Mouse (Mus musculus): ENCODE results near the gene Elmo1. TPM values are rescaled to one million over a fixed set of nuclear protein-coding genes. Genes with fewer than 3 reads are reported as not detected.
A peak's percentile ranks its signal among the peaks of the same experiment; 100 is the strongest.

Elmo1 gene
- polyA plus RNA-seq, 1 experiment from 2014 or later, result 38.3 TPM

- 62% methylated on average over 12 of the region's 12 CpGs for WGBS
- Histone ChIP-seq H3K36me3 (replicated peaks) (no peaks in the 10 kb centered on the region), H3K9ac (no peak overlapping the region), H3K27ac (peak overlapping the region; percentile 57), H3K4me1 (peaks cover 10% of the 10 kb centered on the region), H3K4me3 (no peak overlapping the region), H3K9me3 (no peaks in the 10 kb centered on the region), H3K27me3 (replicated peaks) (no peaks in the 10 kb centered on the region), H3K4me2 (no peak overlapping the region)
- peak; percentile 80 for ATAC-seq (replicated peaks)
Observed at GRCm38 (mm10) chr13:20538216-20539070, 448.0 kb downstream of the Elmo1 start.

DNA sequence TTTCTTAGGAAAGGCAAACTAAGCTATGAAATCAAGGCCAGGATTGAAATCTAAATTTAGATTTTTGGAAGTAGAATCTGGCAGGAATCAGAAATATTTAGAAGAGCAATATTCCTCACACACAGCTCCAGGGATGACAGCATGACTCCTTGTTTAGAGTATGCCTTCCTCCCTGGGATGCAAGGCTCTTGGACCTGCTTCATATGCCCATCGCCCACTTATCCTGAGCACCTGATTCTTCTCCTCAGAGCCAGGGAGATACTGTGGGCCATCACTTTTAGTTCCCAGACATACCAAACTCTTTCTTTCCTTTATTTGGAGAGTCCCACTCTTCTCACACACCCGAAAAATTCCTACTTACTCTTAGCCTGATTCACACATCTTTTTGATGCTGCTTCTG is 449.2 kb downstream of the Elmo1 start:
- Histone ChIP-seq H3K4me3 (no peak overlapping the region), H3K9ac (no peak overlapping the region), H3K4me2 (no peak overlapping the region), H3K27me3 (replicated peaks) (no peaks in the 10 kb centered on the region), H3K9me3 (no peaks in the 10 kb centered on the region), H3K27ac (no peak overlapping the region), H3K4me1 (peaks cover 10% of the 10 kb centered on the region), H3K36me3 (replicated peaks) (no peaks in the 10 kb centered on the region)
- WGBS, result 96% methylated on average over 2 of the region's 2 CpGs
- ATAC-seq (replicated peaks), result no peak

DNA sequence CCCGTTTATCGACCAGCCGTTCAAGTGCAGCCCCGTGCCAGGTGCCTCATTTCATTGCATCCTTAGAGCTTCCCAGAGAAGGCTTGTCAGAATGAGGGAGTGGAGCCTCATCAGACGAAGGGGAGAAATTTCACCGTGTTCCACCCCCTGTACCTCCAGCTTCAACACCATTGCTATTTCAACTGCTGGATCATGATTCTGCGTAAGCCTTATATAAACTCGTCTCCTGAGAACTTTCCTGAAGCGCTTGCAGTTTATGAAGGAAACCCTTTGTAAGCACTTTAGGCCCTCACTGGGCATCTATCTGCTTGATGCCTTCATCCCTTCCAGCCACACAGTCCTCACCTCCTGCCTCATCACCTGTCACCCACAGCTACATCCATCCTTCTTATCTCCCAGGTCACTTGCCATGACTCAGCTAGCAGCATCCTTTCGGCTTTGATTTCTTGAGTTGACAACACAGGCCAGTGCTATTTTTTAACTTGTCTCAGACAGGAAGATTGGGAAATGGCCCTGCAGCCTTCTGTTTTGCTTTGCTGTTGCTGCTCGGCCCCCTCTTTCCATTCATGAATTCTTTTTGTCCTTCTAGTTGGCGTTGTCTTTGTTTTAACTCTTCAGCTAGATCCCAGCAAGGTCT is 456.3 kb downstream of the Elmo1 start:
- Histone ChIP-seq H3K27me3 (replicated peaks) (no peaks in the 10 kb centered on the region), H3K9ac (no peak overlapping the region), H3K36me3 (replicated peaks) (no peaks in the 10 kb centered on the region), H3K4me2 (no peak overlapping the region), H3K4me1 (no peaks in the 10 kb centered on the region), H3K27ac (no peak overlapping the region), H3K4me3 (no peak overlapping the region), H3K9me3 (no peaks in the 10 kb centered on the region)
- 89% methylated on average over 12 of the region's 12 CpGs for WGBS
- no peak for ATAC-seq (replicated peaks)

- Histone ChIP-seq H3K4me1 (no peaks in the 10 kb centered on the region), H3K27me3 (replicated peaks) (no peaks in the 10 kb centered on the region), H3K4me3 (no peak overlapping the region), H3K4me2 (no peak overlapping the region), H3K27ac (no peak overlapping the region), H3K9ac (no peak overlapping the region), H3K9me3 (no peaks in the 10 kb centered on the region), H3K36me3 (replicated peaks) (no peaks in the 10 kb centered on the region)
- WGBS, result 87% methylated on average over 4 of the region's 4 CpGs
- ATAC-seq (replicated peaks), result no peak
Observed at GRCm38 (mm10) chr13:20549983-20550382, 459.6 kb downstream of the Elmo1 start.

- Histone ChIP-seq H3K9me3 (no peaks in the 10 kb centered on the region), H3K4me2 (no peak overlapping the region), H3K27me3 (replicated peaks) (no peaks in the 10 kb centered on the region), H3K4me1 (no peaks in the 10 kb centered on the region), H3K27ac (no peak overlapping the region), H3K36me3 (replicated peaks) (no peaks in the 10 kb centered on the region), H3K9ac (no peak overlapping the region), H3K4me3 (no peak overlapping the region)
- WGBS, result 93% methylated on average over 1 of the region's 1 CpGs
- ATAC-seq (replicated peaks), result no peak
Observed at GRCm38 (mm10) chr13:20551559-20551958, 461.2 kb downstream of the Elmo1 start.

GRCm38 (mm10) chr13:20555853-20556452 is 465.6 kb downstream of the Elmo1 start:
- 88% methylated on average over 4 of the region's 4 CpGs for WGBS
- Histone ChIP-seq H3K9me3 (no peaks in the 10 kb centered on the region), H3K4me2 (no peak overlapping the region), H3K4me3 (no peak overlapping the region), H3K27ac (no peak overlapping the region), H3K4me1 (no peaks in the 10 kb centered on the region), H3K9ac (no peak overlapping the region), H3K36me3 (replicated peaks) (no peaks in the 10 kb centered on the region), H3K27me3 (replicated peaks) (no peaks in the 10 kb centered on the region)
- no peak for ATAC-seq (replicated peaks)

GRCm38 (mm10) chr13:20556739-20557138 is 466.3 kb downstream of the Elmo1 start:
- ATAC-seq (replicated peaks), result peak; percentile 48; the same call in 1 of the 2 replicates
- Histone ChIP-seq H3K9ac (no peak overlapping the region), H3K4me3 (no peak overlapping the region), H3K9me3 (no peaks in the 10 kb centered on the region), H3K4me2 (no peak overlapping the region), H3K36me3 (replicated peaks) (no peaks in the 10 kb centered on the region), H3K27me3 (replicated peaks) (no peaks in the 10 kb centered on the region), H3K27ac (no peak overlapping the region), H3K4me1 (no peaks in the 10 kb centered on the region)
- 84% methylated on average over 10 of the region's 10 CpGs for WGBS

DNA sequence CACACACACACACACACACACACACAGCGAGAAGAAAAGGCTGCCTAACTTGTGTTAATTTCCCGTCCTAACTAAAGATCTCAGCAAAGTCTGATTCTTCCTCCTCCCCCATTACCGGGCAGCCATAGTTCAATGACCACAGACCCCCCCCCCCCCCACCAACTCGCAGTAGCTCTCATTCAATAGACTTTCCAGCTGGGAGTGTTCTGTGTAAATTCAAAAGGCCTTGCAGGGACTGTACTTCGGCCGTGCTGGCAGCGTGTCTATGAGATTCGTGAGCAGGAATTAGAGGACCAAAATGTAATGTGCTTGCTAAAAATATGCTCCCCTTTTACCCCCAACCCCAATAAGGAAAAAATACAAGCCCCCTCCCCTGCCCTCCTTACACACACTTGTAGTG is 466.8 kb downstream of the Elmo1 start:
- Histone ChIP-seq H3K9me3 (no peaks in the 10 kb centered on the region), H3K9ac (no peak overlapping the region), H3K36me3 (replicated peaks) (no peaks in the 10 kb centered on the region), H3K4me1 (no peaks in the 10 kb centered on the region), H3K4me2 (no peak overlapping the region), H3K27me3 (replicated peaks) (no peaks in the 10 kb centered on the region), H3K4me3 (no peak overlapping the region), H3K27ac (no peak overlapping the region)
- WGBS, result 46% methylated on average over 8 of the region's 8 CpGs
- ATAC-seq (replicated peaks), result 0 out of 2 replicates have a peak, but pooled peaks have one; percentile 62

DNA sequence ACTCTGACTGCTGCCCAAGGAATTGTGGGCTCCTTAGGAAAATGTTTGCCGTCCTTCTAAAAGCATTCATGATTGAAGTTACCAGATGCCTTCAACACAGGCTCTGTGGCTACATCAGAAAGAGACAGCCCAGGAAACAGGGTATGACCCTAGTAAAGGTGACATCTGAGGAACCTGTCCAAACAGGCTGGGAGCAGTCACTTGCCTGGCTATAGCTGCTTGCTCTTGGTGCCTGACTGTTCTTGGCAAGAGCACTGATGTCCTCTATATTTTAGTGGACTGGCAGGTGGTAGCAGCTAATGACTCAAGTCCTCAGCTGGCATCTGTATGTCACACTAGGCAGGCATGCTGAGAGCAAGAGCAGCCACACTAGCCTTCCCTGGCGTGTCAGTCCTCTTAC is 468.0 kb downstream of the Elmo1 start:
- H3K4me1 ChIP-seq, result no peaks in the 10 kb centered on the region
- H3K4me2 ChIP-seq, result no peak overlapping the region
- WGBS, result 91% methylated on average over 2 of the region's 2 CpGs
- no peaks in the 10 kb centered on the region for H3K9me3 ChIP-seq
- ATAC-seq (replicated peaks), result no peak
- H3K27me3 ChIP-seq (replicated peaks), result no peaks in the 10 kb centered on the region
- no peak overlapping the region for H3K9ac ChIP-seq
- H3K36me3 ChIP-seq (replicated peaks), result no peaks in the 10 kb centered on the region
- no peak overlapping the region for H3K27ac ChIP-seq
- H3K4me3 ChIP-seq, result no peak overlapping the region

GRCm38 (mm10) chr13:20564414-20564813 is 474.0 kb downstream of the Elmo1 start:
- 86% methylated on average over 9 of the region's 9 CpGs for WGBS
- Histone ChIP-seq H3K9ac (no peak overlapping the region), H3K27me3 (replicated peaks) (no peaks in the 10 kb centered on the region), H3K4me1 (no peaks in the 10 kb centered on the region), H3K4me2 (no peak overlapping the region), H3K36me3 (replicated peaks) (no peaks in the 10 kb centered on the region), H3K4me3 (no peak overlapping the region), H3K27ac (no peak overlapping the region), H3K9me3 (no peaks in the 10 kb centered on the region)
- no peak for ATAC-seq (replicated peaks)

- WGBS, result 89% methylated on average over 2 of the region's 2 CpGs
- Histone ChIP-seq H3K4me2 (no peak overlapping the region), H3K9ac (no peak overlapping the region), H3K27me3 (replicated peaks) (no peaks in the 10 kb centered on the region), H3K36me3 (replicated peaks) (peaks cover 6% of the 10 kb centered on the region), H3K4me1 (no peaks in the 10 kb centered on the region), H3K4me3 (no peak overlapping the region), H3K9me3 (no peaks in the 10 kb centered on the region), H3K27ac (no peak overlapping the region)
- ATAC-seq (replicated peaks), result no peak
Observed at GRCm38 (mm10) chr13:20575186-20575585, 484.8 kb downstream of the Elmo1 start.

- no peaks in the 10 kb centered on the region; the same call in 1 of the 2 replicates for H3K36me3 ChIP-seq (replicated peaks)
- no peak overlapping the region for H3K9ac ChIP-seq
- H3K27me3 ChIP-seq (replicated peaks), result no peaks in the 10 kb centered on the region
- peak; percentile 54; the same call in 1 of the 2 replicates for ATAC-seq (replicated peaks)
- 0 out of 2 replicates have a peak, but pooled peaks cover 3% of the 10 kb centered on the region for H3K4me1 ChIP-seq
- no peak overlapping the region for H3K4me2 ChIP-seq
- H3K27ac ChIP-seq, result no peak overlapping the region
- WGBS, result 33% methylated on average over 4 of the region's 4 CpGs
- no peak overlapping the region for H3K4me3 ChIP-seq
- no peaks in the 10 kb centered on the region for H3K9me3 ChIP-seq
Observed at GRCm38 (mm10) chr13:20585868-20586267, 495.5 kb downstream of the Elmo1 start.
